Mouse (Mus musculus): ENCODE measurements at regions not wholly inside any gene's neighbourhood (a gene's known extent, or its start where the extent isn't known, plus 50 kb on each side); places are given as distances from the start of the nearest gene placed in this dataset.
A peak's percentile ranks its signal among the peaks of the same experiment; 100 is the strongest.

- TF ChIP-seq CTCF (IDR thresholded peaks at IDR 0.05; ENCODE audit: extremely low read depth, insufficient read depth, low read length) (no peak), POLR2A (IDR thresholded peaks at IDR 0.05; ENCODE audit: extremely low read depth, insufficient read depth, low read length) (no peak)
- no peak overlapping the region for H3K4me3 ChIP-seq (ENCODE audit: insufficient read depth, low read length)
- H3K4me1 ChIP-seq (ENCODE audit: control insufficient read depth, insufficient read depth, low read length): no peaks in the 10 kb centered on the region; the same call in 1 of the 2 replicates
- no peak overlapping the region for H3K27ac ChIP-seq (ENCODE audit: insufficient read depth, low read length)
Observed at GRCm38 (mm10) chr10:99482009-99482408, 219.0 kb downstream of the Dusp6 start.

- Histone ChIP-seq H3K27ac (ENCODE audit: insufficient read depth, low read length) (0 out of 2 replicates have a peak overlapping the region, but pooled peaks have one; percentile 3), H3K4me3 (ENCODE audit: insufficient read depth, low read length) (no peak overlapping the region), H3K4me1 (ENCODE audit: control insufficient read depth, insufficient read depth, low read length) (no peaks in the 10 kb centered on the region)
- no peak for TF ChIP-seq POLR2A (IDR thresholded peaks at IDR 0.05; ENCODE audit: extremely low read depth, insufficient read depth, low read length)
- no peak for TF ChIP-seq CTCF (IDR thresholded peaks at IDR 0.05; ENCODE audit: extremely low read depth, insufficient read depth, low read length)
Observed at GRCm38 (mm10) chr10:99488195-99489080, 225.4 kb downstream of the Dusp6 start.

GRCm38 (mm10) chr10:99511514-99512237 lies 247.8 kb downstream of the Csl start:
- H3K4me3 ChIP-seq (ENCODE audit: insufficient read depth, low read length): no peak overlapping the region
- H3K27ac ChIP-seq (ENCODE audit: insufficient read depth, low read length): no peak overlapping the region
- TF ChIP-seq POLR2A (IDR thresholded peaks at IDR 0.05; ENCODE audit: extremely low read depth, insufficient read depth, low read length) (no peak), CTCF (IDR thresholded peaks at IDR 0.05; ENCODE audit: extremely low read depth, insufficient read depth, low read length) (no peak)
- no peaks in the 10 kb centered on the region for H3K4me1 ChIP-seq (ENCODE audit: control insufficient read depth, insufficient read depth, low read length)

GRCm38 (mm10) chr10:99517944-99518343 lies 241.5 kb downstream of the Csl start:
- no peak for TF ChIP-seq POLR2A (IDR thresholded peaks at IDR 0.05; ENCODE audit: extremely low read depth, insufficient read depth, low read length)
- TF ChIP-seq CTCF (IDR thresholded peaks at IDR 0.05; ENCODE audit: extremely low read depth, insufficient read depth, low read length): no peak
- peaks cover 3% of the 10 kb centered on the region; the same call in 1 of the 2 replicates for H3K4me1 ChIP-seq (ENCODE audit: control insufficient read depth, insufficient read depth, low read length)
- H3K27ac ChIP-seq (ENCODE audit: insufficient read depth, low read length): no peak overlapping the region
- no peak overlapping the region for H3K4me3 ChIP-seq (ENCODE audit: insufficient read depth, low read length)

GRCm38 (mm10) chr10:99519479-99519878 lies 240.0 kb downstream of the Csl start:
- Histone ChIP-seq H3K27ac (ENCODE audit: insufficient read depth, low read length) (no peak overlapping the region), H3K4me3 (ENCODE audit: insufficient read depth, low read length) (no peak overlapping the region), H3K4me1 (ENCODE audit: control insufficient read depth, insufficient read depth, low read length) (peaks cover 3% of the 10 kb centered on the region; the same call in 1 of the 2 replicates)
- TF ChIP-seq CTCF (IDR thresholded peaks at IDR 0.05; ENCODE audit: extremely low read depth, insufficient read depth, low read length) (no peak), POLR2A (IDR thresholded peaks at IDR 0.05; ENCODE audit: extremely low read depth, insufficient read depth, low read length) (no peak)

GRCm38 (mm10) chr10:99523817-99524216 lies 235.6 kb downstream of the Csl start:
- H3K27ac ChIP-seq (ENCODE audit: insufficient read depth, low read length): no peak overlapping the region
- TF ChIP-seq CTCF (IDR thresholded peaks at IDR 0.05; ENCODE audit: extremely low read depth, insufficient read depth, low read length): no peak
- no peak for TF ChIP-seq POLR2A (IDR thresholded peaks at IDR 0.05; ENCODE audit: extremely low read depth, insufficient read depth, low read length)
- peaks cover 3% of the 10 kb centered on the region; the same call in 1 of the 2 replicates for H3K4me1 ChIP-seq (ENCODE audit: control insufficient read depth, insufficient read depth, low read length)
- H3K4me3 ChIP-seq (ENCODE audit: insufficient read depth, low read length): no peak overlapping the region

- Histone ChIP-seq H3K4me1 (ENCODE audit: control insufficient read depth, insufficient read depth, low read length) (peaks cover 3% of the 10 kb centered on the region; the same call in 1 of the 2 replicates), H3K4me3 (ENCODE audit: insufficient read depth, low read length) (no peak overlapping the region), H3K27ac (ENCODE audit: insufficient read depth, low read length) (no peak overlapping the region)
- TF ChIP-seq CTCF (IDR thresholded peaks at IDR 0.05; ENCODE audit: extremely low read depth, insufficient read depth, low read length): no peak
- TF ChIP-seq POLR2A (IDR thresholded peaks at IDR 0.05; ENCODE audit: extremely low read depth, insufficient read depth, low read length): no peak
Observed at GRCm38 (mm10) chr10:99524273-99525212, 234.9 kb downstream of the Csl start.

GRCm38 (mm10) chr10:99526148-99526547 lies 233.3 kb downstream of the Csl start:
- H3K4me1 ChIP-seq (ENCODE audit: control insufficient read depth, insufficient read depth, low read length): no peaks in the 10 kb centered on the region
- H3K4me3 ChIP-seq (ENCODE audit: insufficient read depth, low read length): no peak overlapping the region
- TF ChIP-seq POLR2A (IDR thresholded peaks at IDR 0.05; ENCODE audit: extremely low read depth, insufficient read depth, low read length): no peak
- TF ChIP-seq CTCF (IDR thresholded peaks at IDR 0.05; ENCODE audit: extremely low read depth, insufficient read depth, low read length): no peak
- H3K27ac ChIP-seq (ENCODE audit: insufficient read depth, low read length): no peak overlapping the region

- Histone ChIP-seq H3K27ac (ENCODE audit: insufficient read depth, low read length) (no peak overlapping the region), H3K4me3 (ENCODE audit: insufficient read depth, low read length) (no peak overlapping the region), H3K4me1 (ENCODE audit: control insufficient read depth, insufficient read depth, low read length) (no peaks in the 10 kb centered on the region)
- TF ChIP-seq POLR2A (IDR thresholded peaks at IDR 0.05; ENCODE audit: extremely low read depth, insufficient read depth, low read length) (no peak), CTCF (IDR thresholded peaks at IDR 0.05; ENCODE audit: extremely low read depth, insufficient read depth, low read length) (no peak)
Observed at GRCm38 (mm10) chr10:99526561-99526960, 232.9 kb downstream of the Csl start.

All from cortical plate, adult 2 months (tissue).